ENCODE assay signal across 21 mouse cellular contexts in the genomic region with DNA sequence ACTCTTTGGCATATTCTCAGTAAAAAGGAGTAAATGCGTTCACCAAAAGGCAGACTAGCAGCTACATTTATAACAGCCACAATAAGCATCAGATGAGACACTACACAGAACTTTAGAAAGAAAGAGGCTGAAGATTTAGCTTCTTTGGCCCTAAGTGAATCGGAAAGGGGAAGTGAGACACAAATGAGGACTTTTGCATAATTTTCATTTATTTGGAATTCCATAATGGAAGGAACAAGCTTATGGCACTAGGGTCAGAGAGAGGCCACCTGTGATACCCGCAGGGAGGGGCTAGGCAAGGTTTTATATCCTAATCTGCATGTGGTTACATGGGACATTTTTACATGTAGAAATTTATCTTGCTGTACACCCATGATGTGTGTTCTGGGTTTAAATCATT. TPM values are rescaled to one million over a fixed set of nuclear protein-coding genes. Genes with fewer than 3 reads are reported as not detected.
"Had no signal": no experiment of that assay in that cellular context is flagged by ENCODE, and none has a peak within 500 bp of the region (broad histone marks: within the 10 kb centered on the region; RNA-seq: fewer than 3 reads in every experiment).

No protein-coding gene starts in this region.

- H3K4me3 ChIP-seq: left cerebral cortex, adult 2 months; limb, embryonic 15.5 days; liver, embryonic 13.5 days; lung, embryonic 15.5 days; midbrain, embryonic 13.5 days; myocyte had no signal

- DNase-seq: kidney, postnatal 10 days; kidney, postnatal 4 days; liver, embryonic 13.5 days; liver, postnatal 0 days; lung, postnatal 14 days; spleen, adult 18-20 months; thymus, adult 18-20 months; thymus, postnatal 14 days had no signal

- ATAC-seq: liver, postnatal 0 days; midbrain, embryonic 13.5 days had no signal

- H3K27ac ChIP-seq: left cerebral cortex, adult 2 months; limb, embryonic 15.5 days; liver, embryonic 13.5 days; lung, embryonic 15.5 days; macrophage; midbrain, embryonic 13.5 days had no signal

- H3K27me3 ChIP-seq: limb, embryonic 15.5 days; liver, embryonic 13.5 days; lung, embryonic 15.5 days; midbrain, embryonic 13.5 days had no signal

- H3K36me3 ChIP-seq: limb, embryonic 15.5 days; liver, embryonic 13.5 days; lung, embryonic 15.5 days; midbrain, embryonic 13.5 days had no signal

- H3K9ac ChIP-seq: limb, embryonic 15.5 days; liver, embryonic 13.5 days; liver, postnatal 0 days; lung, embryonic 15.5 days; midbrain, embryonic 13.5 days had no signal

- H3K4me2 ChIP-seq: limb, embryonic 15.5 days; liver, embryonic 13.5 days; lung, embryonic 15.5 days; midbrain, embryonic 13.5 days had no signal

- H3K9me3 ChIP-seq: limb, embryonic 15.5 days; liver, embryonic 13.5 days; lung, embryonic 15.5 days; midbrain, embryonic 13.5 days had no signal

- H3K4me1 ChIP-seq: liver, embryonic 13.5 days; lung, embryonic 15.5 days had no signal

RNA-seq across cellular contexts. Expression of gene Sh2d7, which starts 1.3 kb away (rescaled TPM):
- total RNA-seq: layer of hippocampus, adult 8-10 months; left cerebral cortex, postnatal 14 days; megakaryocyte-erythroid progenitor cell, adult 5-6 weeks had no signal
- polyA plus RNA-seq: kidney, embryonic 14.5 days; limb, embryonic 11.5 days; limb, embryonic 15.5 days; liver, embryonic 13.5 days; liver, postnatal 0 days; lung, embryonic 15.5 days; macrophage; midbrain, embryonic 13.5 days; myocyte; neural tube, embryonic 11.5 days; stomach, embryonic 14.5 days had no signal

RNA-seq across cellular contexts. Expression of gene Cib2, which starts 22.5 kb away (rescaled TPM):
- total RNA-seq: megakaryocyte-erythroid progenitor cell, adult 5-6 weeks had no signal
